Mouse (Mus musculus) mature B cell (primary cell): ENCODE results near the gene Gm21987.

Source experiments
- in situ Hi-C: fragments of 300-500 bp; cut with MboI; formaldehyde crosslinking; loops from 2 replicates; pipeline ENCODE4 v1.14.3; 2019

The Gm21987 gene

DNA sequence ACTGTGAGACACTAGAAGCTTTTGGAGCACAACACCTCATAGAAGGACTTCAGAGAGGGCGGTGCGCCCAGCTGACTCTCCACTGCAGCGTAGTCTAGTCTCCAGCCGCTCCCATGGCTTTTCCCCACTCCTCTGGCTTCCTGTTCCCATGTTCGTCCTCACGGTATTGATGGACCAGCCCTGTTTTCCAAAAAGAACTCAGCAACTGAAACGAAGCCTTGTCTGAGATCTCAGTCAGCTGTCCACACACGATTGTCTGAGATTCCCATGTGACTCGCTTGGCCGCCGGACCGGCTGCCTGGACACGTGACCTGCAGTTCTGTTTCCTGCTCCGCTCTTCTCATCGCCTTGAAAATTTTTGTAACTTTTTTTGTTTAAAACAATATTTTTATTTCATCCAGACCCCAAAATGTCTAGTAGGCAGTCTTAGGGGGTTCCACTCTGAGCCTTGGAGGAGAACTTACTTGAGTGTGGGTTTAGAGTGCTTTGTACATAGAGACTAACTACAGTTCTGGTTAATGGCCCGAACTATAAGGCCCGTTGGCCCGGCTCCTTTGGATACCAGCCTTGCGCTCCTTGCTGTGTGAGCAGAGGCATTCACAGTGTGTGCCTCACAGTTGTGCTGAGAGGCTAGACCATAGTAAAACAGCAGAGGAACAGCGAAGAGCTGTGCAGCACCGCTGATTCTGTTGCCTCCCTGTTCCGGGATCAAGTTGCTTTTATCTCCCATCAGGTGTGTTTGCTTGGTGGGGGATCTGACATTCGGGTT is 45.5 kb downstream of the Gm21987 start:
- in situ Hi-C loops, result no loop called here

DNA sequence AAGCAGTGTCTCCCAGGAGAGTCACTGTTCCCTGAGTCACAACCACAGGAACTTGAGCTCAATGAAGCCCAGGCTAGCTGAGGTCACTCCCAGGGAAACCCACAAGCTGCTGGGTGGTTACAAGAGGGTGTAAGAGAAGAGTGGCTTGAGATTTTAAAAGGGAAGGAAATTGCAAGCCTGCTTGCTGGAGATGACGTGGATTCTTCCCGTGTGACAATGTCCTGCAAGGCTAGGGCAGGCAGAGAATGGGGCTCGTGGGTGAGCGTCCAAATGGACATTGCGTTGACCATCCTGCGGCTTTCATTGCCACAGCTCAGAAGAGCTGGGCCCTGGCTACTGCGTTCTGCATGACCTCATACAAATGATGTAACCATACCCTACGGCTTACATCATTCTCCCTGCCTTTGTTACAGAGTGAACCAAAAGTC is 47.4 kb downstream of the Gm21987 start:
- in situ Hi-C loops, result no loop called here

- in situ Hi-C loops, result no loop called here
These were observed 48.4 kb downstream of the Gm21987 start for GRCm38 (mm10) chr16:38395060-38395730.

DNA sequence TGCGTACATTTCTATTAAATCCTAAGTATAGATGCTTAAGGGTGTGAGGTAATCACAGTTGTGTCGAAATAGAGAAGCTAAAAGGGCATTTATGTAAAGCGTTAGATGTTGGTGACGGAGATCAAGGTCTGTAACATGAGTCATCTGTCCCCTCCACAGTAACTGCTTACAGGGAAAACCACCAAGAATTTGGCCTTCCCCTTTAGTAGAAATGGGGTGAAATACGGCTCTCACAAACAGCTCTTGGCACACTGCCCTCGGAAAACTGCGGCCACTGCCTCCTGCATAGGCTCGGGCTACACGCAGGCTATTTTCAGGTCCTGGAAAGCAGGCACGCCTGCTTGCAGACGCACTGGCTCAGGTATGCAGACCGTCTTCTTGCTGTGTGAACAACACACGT is 49.3 kb downstream of the Gm21987 start:
- in situ Hi-C loops, result no loop called here

DNA sequence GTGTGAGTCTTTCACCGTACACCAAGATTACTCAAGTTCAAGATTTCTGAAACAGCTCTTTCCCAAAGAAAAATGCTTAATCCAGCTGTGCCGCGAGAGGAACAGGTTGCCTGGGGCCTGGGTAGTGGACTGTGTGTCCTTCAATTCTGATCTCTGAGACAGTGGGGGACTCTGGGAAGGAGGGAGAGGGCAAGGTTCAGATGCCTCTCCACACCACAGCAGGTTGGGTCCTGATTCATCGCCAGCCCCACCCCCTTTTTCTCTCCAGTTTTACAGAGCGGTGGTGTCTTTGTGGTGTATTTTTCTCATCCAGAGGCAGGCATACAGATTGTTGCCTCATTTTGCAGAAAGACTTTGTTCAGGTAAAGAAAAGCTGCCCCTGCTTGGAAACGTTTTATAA is 51.4 kb downstream of the Gm21987 start:
- in situ Hi-C loops, result no loop called here

DNA sequence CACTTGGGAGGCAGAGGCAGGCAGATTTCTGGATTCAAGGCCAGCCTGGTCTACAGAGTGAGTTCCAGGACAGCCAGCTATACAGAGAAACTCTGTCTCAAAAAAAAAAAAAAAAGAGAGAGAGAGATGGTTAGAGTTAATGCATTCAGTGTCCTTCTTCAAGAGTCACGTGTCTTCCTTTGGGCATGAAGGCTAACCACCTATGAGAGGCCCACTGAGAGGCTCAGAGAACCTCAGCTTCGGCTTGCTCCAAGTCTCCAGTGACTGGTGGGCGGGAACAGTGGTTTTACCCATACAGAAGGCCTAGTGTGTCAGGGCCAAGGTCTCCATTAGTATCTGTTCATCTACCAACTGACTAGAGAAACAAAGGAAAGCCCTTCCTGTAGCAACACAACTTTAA is 52.2 kb downstream of the Gm21987 start:
- in situ Hi-C loops, result no loop called here

DNA sequence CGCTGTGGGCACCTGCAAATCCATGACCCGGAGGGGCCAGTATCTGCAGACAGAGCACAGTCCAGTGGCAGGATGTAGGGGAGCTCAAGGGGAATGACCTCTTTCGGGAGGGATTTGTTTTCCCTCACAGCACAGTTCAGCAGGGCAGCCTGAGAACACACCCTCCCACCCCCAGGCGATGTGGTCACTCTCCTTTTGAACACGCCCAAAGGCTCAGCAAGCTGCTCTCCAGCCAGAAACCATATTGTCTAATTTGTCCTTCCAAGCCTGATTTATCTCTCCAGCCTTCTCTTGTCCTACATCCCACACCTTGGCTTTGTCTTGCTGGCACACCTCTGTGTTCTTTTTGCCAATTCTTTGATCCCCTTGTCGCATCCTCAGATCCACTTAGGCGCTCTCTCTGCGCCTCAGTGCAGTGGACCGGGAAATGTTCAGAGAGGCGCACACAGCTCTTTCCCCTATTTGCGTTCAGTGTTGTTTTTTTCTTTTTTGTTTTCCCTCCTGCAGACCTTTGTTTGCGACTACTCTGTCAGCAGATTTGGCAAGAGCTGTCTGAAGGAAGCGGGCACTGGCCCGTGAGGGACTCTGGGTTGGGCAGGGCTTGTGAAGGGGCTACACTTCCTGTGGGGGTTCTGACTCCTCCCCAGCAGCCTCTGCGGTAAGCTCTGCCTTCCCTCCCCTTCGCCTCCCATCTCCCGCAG is 52.8 kb downstream of the Gm21987 start:
- in situ Hi-C loops, result no loop called here

DNA sequence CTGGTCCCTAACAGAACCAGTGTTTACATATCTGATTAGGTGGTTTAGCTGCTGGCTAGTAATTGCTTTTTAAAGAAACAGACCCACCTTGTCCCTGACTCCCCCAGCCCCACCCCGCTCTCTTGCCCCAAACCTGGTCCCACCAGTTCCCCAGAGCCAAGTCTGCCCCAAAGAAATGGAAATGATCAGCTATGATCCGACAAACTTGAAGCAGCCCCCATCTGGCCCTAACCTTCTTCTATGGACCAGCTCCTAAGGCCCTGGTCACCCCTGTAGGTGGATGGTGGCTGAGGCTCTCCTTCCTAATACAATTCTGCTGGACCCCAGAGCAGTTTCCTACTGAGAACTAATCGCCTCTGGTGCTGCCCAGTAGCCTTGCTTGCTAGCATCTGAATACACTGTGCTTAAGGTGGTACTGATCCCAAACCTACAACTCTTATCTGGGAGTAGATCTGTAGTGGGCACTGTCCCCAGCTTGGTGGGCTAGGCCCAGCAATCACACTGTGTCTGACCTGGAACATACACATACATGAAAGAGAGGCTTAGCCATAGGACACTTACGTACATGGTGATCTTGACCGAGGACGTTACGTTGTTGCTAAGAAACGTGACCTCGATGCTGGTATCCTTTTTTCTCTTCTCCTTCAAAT is 53.6 kb downstream of the Gm21987 start:
- in situ Hi-C loops, result no loop called here

GRCm38 (mm10) chr16:38401468-38401867 is 54.6 kb downstream of the Gm21987 start:
- in situ Hi-C loops, result no loop called here

GRCm38 (mm10) chr16:38403639-38404038 is 56.8 kb downstream of the Gm21987 start:
- in situ Hi-C loops, result no loop called here

GRCm38 (mm10) chr16:38406293-38406692 is 59.5 kb downstream of the Gm21987 start:
- in situ Hi-C loops, result no loop called here

DNA sequence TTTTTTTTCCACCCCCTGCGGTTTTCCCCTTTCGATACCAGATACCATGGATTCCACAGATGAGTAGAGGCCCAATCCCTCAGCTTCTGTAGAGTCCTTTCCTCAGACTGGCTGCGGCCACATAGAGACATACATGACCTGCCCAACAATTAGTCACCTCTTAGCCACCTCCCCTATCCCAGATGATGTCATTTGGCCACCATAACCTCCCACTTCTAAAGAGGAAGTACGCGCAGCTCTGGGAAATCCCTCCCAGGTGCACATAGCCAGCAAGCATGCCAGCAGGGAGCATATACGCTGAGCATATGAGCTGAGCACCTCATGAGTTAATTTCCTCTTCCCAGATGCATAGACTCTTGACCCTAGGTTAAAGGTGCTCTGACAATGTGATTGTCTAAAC is 59.9 kb downstream of the Gm21987 start:
- in situ Hi-C loops, result no loop called here

- in situ Hi-C loops, result no loop called here
These were observed 60.7 kb downstream of the Gm21987 start for GRCm38 (mm10) chr16:38407584-38407983.

DNA sequence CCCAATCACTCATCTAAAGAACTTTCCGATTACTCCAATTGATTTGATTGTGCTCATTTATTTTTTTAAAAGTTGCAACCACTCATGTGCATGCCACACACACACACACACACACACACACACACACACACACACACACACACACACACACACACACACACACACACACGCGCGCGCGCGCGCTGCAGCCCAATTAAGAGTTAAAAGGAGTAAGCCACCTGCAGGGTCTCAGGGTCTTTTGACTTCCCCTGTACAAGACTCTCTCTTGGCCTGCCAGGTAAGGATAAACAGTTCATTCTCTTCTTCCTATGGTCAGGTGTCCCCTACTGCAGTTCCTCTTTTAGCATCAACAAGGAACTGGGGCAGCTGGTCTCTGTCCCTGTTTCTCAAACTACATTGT is 61.6 kb downstream of the Gm21987 start:
- in situ Hi-C loops, result no loop called here
